Mouse (Mus musculus) MEL (cell line): ENCODE results near the gene Ybx2. TPM values are rescaled to one million over a fixed set of nuclear protein-coding genes. Genes with fewer than 3 reads are reported as not detected.

ENCODE experiments used
- DNase-seq: peaks from one replicate; pipeline ENCODE4 v3.0.0; 2011; ENCODE audit warnings: low read depth, low spot score
- H3K27ac ChIP-seq: 2 replicates; pipeline ENCODE4 v1.5.1; 2012; ENCODE audit warnings: low read depth, mild to moderate bottlenecking, control low read depth, low read length, moderate library complexity; ENCODE audit not compliant: control insufficient read depth
- H3K27me3 ChIP-seq, 2 experiments: fragments of 150-350 bp in 1 of 2; sonication (generic) in 1 of 2; 2 replicates each; pipeline ENCODE4 v1.6.1; 2012; ENCODE audit warnings: low read length in 2 of 2, mild to moderate bottlenecking in 2 of 2, improper control_type of control experiment in 1 of 2, moderate library complexity in 1 of 2; ENCODE audit not compliant: insufficient read depth in 2 of 2, control insufficient read depth in 1 of 2
- H3K36me3 ChIP-seq, 2 experiments: 2 replicates each; pipeline ENCODE4 v1.6.1; 2012 to 2014; ENCODE audit warnings: low read length in 2 of 2, improper control_type of control experiment in 1 of 2, inconsistent platforms in 1 of 2, mild to moderate bottlenecking in 1 of 2; ENCODE audit not compliant: insufficient read depth in 2 of 2, control insufficient read depth in 1 of 2
- H3K4me1 ChIP-seq, 2 experiments: fragments of 150-350 bp in 1 of 2; sonication (generic) in 1 of 2; 2 replicates each; pipeline ENCODE4 v1.6.1; 2012; ENCODE audit warnings: low read length in 2 of 2, improper control_type of control experiment in 1 of 2, mild to moderate bottlenecking in 1 of 2; ENCODE audit not compliant: insufficient read depth in 2 of 2, control insufficient read depth in 1 of 2
- H3K4me3 ChIP-seq, 2 experiments: fragments of 150-350 bp in 1 of 2; sonication (generic) in 1 of 2; 2 replicates each; pipeline ENCODE4 v1.5.1; 2012; ENCODE audit warnings: low read depth in 2 of 2, low read length in 2 of 2, mild to moderate bottlenecking in 2 of 2, moderate library complexity in 2 of 2, control low read depth in 1 of 2, improper control_type of control experiment in 1 of 2; ENCODE audit not compliant: control insufficient read depth in 1 of 2, insufficient read depth in 1 of 2
- H3K79me2 ChIP-seq: 2 replicates; pipeline ENCODE4 v1.6.1; 2012; ENCODE audit warnings: mild to moderate bottlenecking, low read length, moderate library complexity; ENCODE audit not compliant: control insufficient read depth, poor library complexity, insufficient read depth
- H3K9ac ChIP-seq: 2 replicates; pipeline ENCODE4 v1.6.1; 2012; ENCODE audit warnings: low read depth, mild to moderate bottlenecking, control low read depth, low read length, moderate library complexity; ENCODE audit not compliant: control insufficient read depth, poor library complexity, severe bottlenecking
- H3K9me3 ChIP-seq: fragments of 150-350 bp; sonication (generic); replicated peaks from 2 replicates; pipeline ENCODE4 v1.6.1; 2012; ENCODE audit warnings: mild to moderate bottlenecking, low read length, improper control_type of control experiment, moderate library complexity; ENCODE audit not compliant: insufficient read depth
- BHLHE40 ChIP-seq: IDR thresholded peaks from 2 replicates; pipeline ENCODE4 v1.6.1; 2012; ENCODE audit warnings: low read depth, mild to moderate bottlenecking, inconsistent platforms, low read length, improper control_type of control experiment, borderline replicate concordance
- CHD2 ChIP-seq: IDR thresholded peaks from 2 replicates; pipeline ENCODE4 v1.6.1; 2011; ENCODE audit warnings: low read length, improper control_type of control experiment
- CTCF ChIP-seq, 3 experiments: IDR thresholded peaks in 2 of 3; conservative IDR thresholded peaks in 1 of 3; 2 replicates each; pipeline ENCODE4 v1.5.1; 2011 to 2012; ENCODE audit warnings: low read length in 3 of 3, low read depth in 2 of 3, mild to moderate bottlenecking in 2 of 3, improper control_type of control experiment in 1 of 3, inconsistent platforms in 1 of 3, mixed read lengths in 1 of 3, moderate library complexity in 1 of 3; ENCODE audit not compliant: control insufficient read depth in 1 of 3, insufficient read depth in 1 of 3, poor library complexity in 1 of 3, severe bottlenecking in 1 of 3
- E2F4 ChIP-seq: IDR thresholded peaks from 2 replicates; pipeline ENCODE4 v1.6.1; 2011; ENCODE audit warnings: low read depth, low read length, improper control_type of control experiment, borderline replicate concordance
- ELF1 ChIP-seq: IDR thresholded peaks from 2 replicates; pipeline ENCODE4 v1.6.1; 2014; ENCODE audit warnings: low read depth, mild to moderate bottlenecking, inconsistent platforms, low read length, improper control_type of control experiment, moderate library complexity
- EP300 ChIP-seq, 2 experiments: IDR thresholded peaks; 2 replicates each; pipeline ENCODE4 v1.6.1; 2011; ENCODE audit warnings: improper control_type of control experiment in 2 of 2, low read length in 2 of 2, low read depth in 1 of 2, mild to moderate bottlenecking in 1 of 2
- GABPA ChIP-seq: IDR thresholded peaks from 2 replicates; pipeline ENCODE4 v1.6.1; 2012; ENCODE audit warnings: low read depth, mild to moderate bottlenecking, inconsistent platforms, low read length, improper control_type of control experiment, moderate library complexity
- HCFC1 ChIP-seq: IDR thresholded peaks from 2 replicates; pipeline ENCODE4 v1.6.1; 2012; ENCODE audit warnings: low read depth, mild to moderate bottlenecking, inconsistent platforms, low read length, improper control_type of control experiment, moderate library complexity
- KAT2A ChIP-seq: conservative IDR thresholded peaks from 2 replicates; pipeline ENCODE4 v1.6.1; 2012; ENCODE audit warnings: low read depth, low read length, improper control_type of control experiment, inconsistent platforms
- MAX ChIP-seq: IDR thresholded peaks from 2 replicates; pipeline ENCODE4 v1.6.1; 2011; ENCODE audit warnings: low read length, improper control_type of control experiment
- MEF2A ChIP-seq: IDR thresholded peaks from 2 replicates; pipeline ENCODE4 v1.6.1; 2014; ENCODE audit warnings: low read depth, mild to moderate bottlenecking, inconsistent platforms, low read length, improper control_type of control experiment; ENCODE audit not compliant: poor library complexity, insufficient replicate concordance, severe bottlenecking; ENCODE audit errors: extremely low read depth
- MXI1 ChIP-seq: IDR thresholded peaks from 2 replicates; pipeline ENCODE4 v1.6.1; 2011; ENCODE audit warnings: mild to moderate bottlenecking, low read depth, low read length, improper control_type of control experiment
- MYB ChIP-seq: IDR thresholded peaks from 2 replicates; pipeline ENCODE4 v1.6.1; 2011; ENCODE audit warnings: mild to moderate bottlenecking, low read depth, low read length, improper control_type of control experiment
- MYC ChIP-seq: IDR thresholded peaks from 2 replicates; pipeline ENCODE4 v1.6.1; 2011; ENCODE audit warnings: low read depth, mild to moderate bottlenecking, low read length, improper control_type of control experiment, moderate library complexity
- NELFE ChIP-seq: IDR thresholded peaks from 2 replicates; pipeline ENCODE4 v1.6.1; 2011; ENCODE audit warnings: low read depth, low read length, improper control_type of control experiment
- NRF1 ChIP-seq: IDR thresholded peaks from 2 replicates; pipeline ENCODE4 v1.6.1; 2014; ENCODE audit warnings: low read depth, mild to moderate bottlenecking, inconsistent platforms, low read length, improper control_type of control experiment, moderate library complexity; ENCODE audit not compliant: poor library complexity, insufficient read depth, severe bottlenecking
- POLR2A ChIP-seq, 2 experiments: IDR thresholded peaks; 2 replicates each; pipeline ENCODE4 v1.6.1; 2011 to 2012; ENCODE audit warnings: low read length in 2 of 2, mild to moderate bottlenecking in 2 of 2, control low read depth in 1 of 2, improper control_type of control experiment in 1 of 2, low read depth in 1 of 2, moderate library complexity in 1 of 2; ENCODE audit not compliant: control insufficient read depth in 1 of 2, insufficient read depth in 1 of 2, poor library complexity in 1 of 2
- POLR2AphosphoS5 ChIP-seq: IDR thresholded peaks from 2 replicates; pipeline ENCODE4 v1.6.1; 2012; ENCODE audit warnings: low read depth, borderline replicate concordance, mild to moderate bottlenecking, inconsistent platforms, low read length, moderate library complexity, mixed read lengths
- SIN3A ChIP-seq: IDR thresholded peaks from 2 replicates; pipeline ENCODE4 v1.6.1; 2012; ENCODE audit warnings: low read length, improper control_type of control experiment, inconsistent platforms
- SMC3 ChIP-seq: IDR thresholded peaks from 2 replicates; pipeline ENCODE4 v1.6.1; 2011; ENCODE audit warnings: low read depth, low read length, improper control_type of control experiment
- TAL1 ChIP-seq: IDR thresholded peaks from 2 replicates; pipeline ENCODE4 v1.6.1; 2012; ENCODE audit warnings: mild to moderate bottlenecking, inconsistent platforms, low read length, moderate library complexity, mixed read lengths
- TCF12 ChIP-seq: IDR thresholded peaks from 2 replicates; pipeline ENCODE4 v1.6.1; 2014; ENCODE audit warnings: low read depth, mild to moderate bottlenecking, inconsistent platforms, low read length, improper control_type of control experiment, moderate library complexity
- USF1 ChIP-seq: IDR thresholded peaks from 2 replicates; pipeline ENCODE4 v1.6.1; 2014; ENCODE audit warnings: low read depth, mild to moderate bottlenecking, inconsistent platforms, low read length, improper control_type of control experiment, moderate library complexity
- ZC3H11A ChIP-seq: IDR thresholded peaks from 2 replicates; pipeline ENCODE4 v1.6.1; 2012; ENCODE audit warnings: low read depth, mild to moderate bottlenecking, inconsistent platforms, low read length, improper control_type of control experiment
- ZKSCAN1 ChIP-seq: IDR thresholded peaks from 2 replicates; pipeline ENCODE4 v1.6.1; 2012; ENCODE audit warnings: low read depth, mild to moderate bottlenecking, inconsistent platforms, low read length, improper control_type of control experiment, moderate library complexity
- ZNF384 ChIP-seq: IDR thresholded peaks from 2 replicates; pipeline ENCODE4 v1.6.1; 2012; ENCODE audit warnings: low read depth, mild to moderate bottlenecking, inconsistent platforms, low read length, improper control_type of control experiment
- polyA plus RNA-seq, 2 experiments: library from polyadenylated mRNA; stranded (reverse) in 1 of 2; unstranded in 1 of 2; fragments of >175 nt in 1 of 2; fragments of >200 nt in 1 of 2; gene quantifications; 2 replicates each; pipeline versions ENCODE4 v1.2.1 to v1.2.4; 2012; ENCODE audit warnings: low replicate concordance in 2 of 2, low read depth in 1 of 2; ENCODE audit not compliant: insufficient read length in 2 of 2, insufficient read depth in 1 of 2, missing spikeins in 1 of 2
- total RNA-seq: library from RNA; depleted of rRNA; stranded (reverse); fragments of 300-350 nt; gene quantifications from 2 replicates; pipeline ENCODE4 v1.2.3, GENCODE M21; 2012

The Ybx2 gene
- total and polyA plus RNA-seq, 3 experiments, result 0.50 to 0.92 TPM; not detected in 1

DNA sequence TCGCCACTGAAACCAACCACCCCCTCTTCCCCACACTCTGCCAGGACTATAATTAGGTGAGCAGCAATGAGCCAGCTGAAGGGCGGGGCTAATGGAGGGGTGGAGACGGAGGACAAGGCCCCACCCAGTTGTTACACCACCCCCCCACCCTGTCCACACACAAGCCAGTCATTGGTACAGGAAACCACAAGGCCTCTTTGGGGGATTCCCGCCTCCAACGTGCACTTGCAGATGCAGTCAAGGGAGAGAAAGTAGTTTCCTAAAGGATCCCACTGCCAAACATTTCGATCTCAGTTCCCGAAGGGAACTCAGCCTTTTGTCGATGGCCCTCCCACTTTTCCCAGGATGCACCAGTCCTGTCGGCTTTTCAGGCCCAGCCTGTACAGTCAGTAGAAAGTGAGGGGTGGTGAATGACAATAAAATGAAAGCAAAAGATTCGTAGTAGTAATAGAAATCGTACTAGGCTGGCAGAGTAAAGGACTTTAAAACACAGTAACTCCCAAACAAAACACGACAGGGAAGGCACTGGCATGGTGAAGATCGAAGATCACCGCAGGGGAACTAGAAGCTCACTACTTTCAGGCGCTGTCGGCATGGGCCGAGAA lies 15.8 kb upstream of the Ybx2 start (continued):
- TF ChIP-seq KAT2A, result no peak; the same call in 1 of the 2 replicates
- no peak for TF ChIP-seq GABPA
- TF ChIP-seq HCFC1, result peak; percentile 68
- no peak for TF ChIP-seq ZC3H11A
- peak; percentile 43; the same call in 1 of the 2 replicates for TF ChIP-seq ELF1
- peak; percentile 74 for TF ChIP-seq NELFE
- TF ChIP-seq CTCF (IDR thresholded peaks at IDR 0.05 in 2 of 3, conservative IDR thresholded peaks at IDR 0.05 in 1 of 3; ENCODE audit: control insufficient read depth in 1 of 3, insufficient read depth in 1 of 3, low read depth in 2 of 3, low read length in 3 of 3, poor library complexity in 1 of 3, severe bottlenecking in 1 of 3), result no peak
- TF ChIP-seq TCF12, result peak; percentile 54
- TF ChIP-seq ZKSCAN1, result no peak
- TF ChIP-seq EP300 (IDR thresholded peaks at IDR 0.05; ENCODE audit: low read depth in 1 of 2, low read length in 2 of 2), result peak in 1 of 2 experiments; percentile 75; a peak in 2 of 4 replicates
- TF ChIP-seq POLR2A (IDR thresholded peaks at IDR 0.05; ENCODE audit: control insufficient read depth in 1 of 2, insufficient read depth in 1 of 2, low read depth in 1 of 2, low read length in 2 of 2, poor library complexity in 1 of 2), result peak; percentile 55 to 93; a peak in 3 of 4 replicates
- peak; percentile 11; the same call in 1 of the 2 replicates for TF ChIP-seq NRF1
- TF ChIP-seq SIN3A, result peak; percentile 82
- no peak for TF ChIP-seq TAL1
- TF ChIP-seq USF1, result peak; percentile 31; the same call in 1 of the 2 replicates
- TF ChIP-seq, all 39 proteins: peak for 21

- peak overlapping the region; percentile 83 for H3K9ac ChIP-seq
- no peaks in the 10 kb centered on the region for H3K27me3 ChIP-seq
- peaks cover 13 to 43% of the 10 kb centered on the region in 2 experiments for H3K4me1 ChIP-seq
- peak overlapping the region; percentile 80 for H3K27ac ChIP-seq
- TF ChIP-seq SMC3 (peak; percentile 9; the same call in 1 of the 2 replicates), NELFE (no peak), MYB (no peak), ZNF384 (no peak), USF1 (peak; percentile 49; the same call in 1 of the 2 replicates), POLR2AphosphoS5 (peak; percentile 9; the same call in 1 of the 2 replicates), MEF2A (no peak), MXI1 (peak; percentile 77), BHLHE40 (peak; percentile 61), MYC (peak; percentile 87), EP300 (IDR thresholded peaks at IDR 0.05; ENCODE audit: low read depth in 1 of 2, low read length in 2 of 2) (peak in 1 of 2 experiments; percentile 5; a peak in 1 of 4 replicates), CHD2 (peak; percentile 48; the same call in 1 of the 2 replicates), MAX (peak; percentile 87), E2F4 (no peak), GABPA (no peak)
- peaks cover 48% of the 10 kb centered on the region for H3K79me2 ChIP-seq
- DNase-seq, result peak; percentile 56
- H3K4me3 ChIP-seq, result peak overlapping the region; percentile 73 to 96
- H3K36me3 ChIP-seq, result peaks cover 22 to 54% of the 10 kb centered on the region in 2 experiments
- H3K9me3 ChIP-seq, result no peaks in the 10 kb centered on the region
Observed at GRCm38 (mm10) chr11:69920266-69921031, 15.1 kb upstream of the Ybx2 start.
